ENCODE assay signal across 9 mouse cellular contexts in genomic region chr2:18039566-18040290, GRCm38 (mm10). TPM values are rescaled to one million over a fixed set of nuclear protein-coding genes. Genes with fewer than 3 reads are reported as not detected.
DNase-seq lines count a peak whose midpoint lies in the region; ATAC-seq lines count a peak whose summit lies in the region.
"Had no signal": no experiment of that assay in that cellular context is flagged by ENCODE, and none has a peak within 500 bp of the region (broad histone marks: within the 10 kb centered on the region; RNA-seq: fewer than 3 reads in every experiment).

No protein-coding gene starts in this region.

- whole genome bisulfite sequencing in embryonic facial prominence, embryonic 10.5 days: 2% methylated on average over 46 of the region's 46 CpGs
- WGBS in hindbrain, embryonic 15.5 days: 4% methylated on average over 46 of the region's 46 CpGs
- 3% methylated on average over 46 of the region's 46 CpGs for WGBS in midbrain, embryonic 14.5 days

- H3K27ac ChIP-seq in embryonic facial prominence, embryonic 10.5 days (replicated peaks): peak overlapping the region; percentile 99
- H3K27ac ChIP-seq in hindbrain, embryonic 15.5 days (replicated peaks): peak overlapping the region; percentile 78
- H3K27ac ChIP-seq in midbrain, embryonic 14.5 days (replicated peaks; ENCODE audit: low read depth, low read length): peak overlapping the region; percentile 86

- H3K9ac ChIP-seq in hindbrain, embryonic 15.5 days: peak overlapping the region; percentile 47
- H3K9ac ChIP-seq in midbrain, embryonic 14.5 days (replicated peaks; ENCODE audit: low read length): peak overlapping the region; percentile 84

- peak; percentile 63 for ATAC-seq in hindbrain, embryonic 15.5 days (ENCODE audit: low FRiP score, low read depth)
- ATAC-seq in midbrain, embryonic 14.5 days (ENCODE audit: low FRiP score, low TSS enrichment): peak; percentile 68

- no peaks in the 10 kb centered on the region for H3K27me3 ChIP-seq in embryonic facial prominence, embryonic 10.5 days (replicated peaks; ENCODE audit: low read depth, poor library complexity, severe bottlenecking)
- H3K27me3 ChIP-seq in hindbrain, embryonic 15.5 days: no peaks in the 10 kb centered on the region
- H3K27me3 ChIP-seq in midbrain, embryonic 14.5 days (ENCODE audit: control insufficient read depth, insufficient read depth, low read length): no peaks in the 10 kb centered on the region

- DNase-seq in kidney, postnatal 10 days: peak; percentile 55
- DNase-seq in kidney, postnatal 14 days: no peak
- DNase-seq in embryonic facial prominence, embryonic 10.5 days (ENCODE audit: low spot score): peak; percentile 80
- peak; percentile 83 for DNase-seq in midbrain, embryonic 14.5 days
- no peak for DNase-seq in adrenal gland, postnatal 4 days (ENCODE audit: low spot score in 2 of 2)
- DNase-seq in gastrocnemius, postnatal 10 days: no peak
- DNase-seq in adrenal gland, adult 2 months: no peak

- peaks cover 7% of the 10 kb centered on the region; the same call in 1 of the 2 replicates for H3K36me3 ChIP-seq in embryonic facial prominence, embryonic 10.5 days (replicated peaks)
- H3K36me3 ChIP-seq in hindbrain, embryonic 15.5 days: no peaks in the 10 kb centered on the region
- H3K36me3 ChIP-seq in midbrain, embryonic 14.5 days (ENCODE audit: control insufficient read depth, insufficient read depth, low read length): no peaks in the 10 kb centered on the region

- no peaks in the 10 kb centered on the region for H3K9me3 ChIP-seq in embryonic facial prominence, embryonic 10.5 days
- H3K9me3 ChIP-seq in hindbrain, embryonic 15.5 days: no peaks in the 10 kb centered on the region
- H3K9me3 ChIP-seq in midbrain, embryonic 14.5 days (ENCODE audit: control insufficient read depth, low read length): no peaks in the 10 kb centered on the region

- peak overlapping the region; percentile 90 for H3K4me2 ChIP-seq in hindbrain, embryonic 15.5 days
- peak overlapping the region; percentile 95 for H3K4me2 ChIP-seq in midbrain, embryonic 14.5 days (ENCODE audit: low read length)

- peaks cover 88% of the 10 kb centered on the region for H3K4me1 ChIP-seq in embryonic facial prominence, embryonic 10.5 days
- H3K4me1 ChIP-seq in hindbrain, embryonic 15.5 days (replicated peaks): peaks cover 55% of the 10 kb centered on the region
- H3K4me1 ChIP-seq in midbrain, embryonic 14.5 days (ENCODE audit: control insufficient read depth, insufficient read depth, low read length): peaks cover 68% of the 10 kb centered on the region

- H3K4me3 ChIP-seq in embryonic facial prominence, embryonic 10.5 days: peak overlapping the region; percentile 98
- peak overlapping the region; percentile 27 for H3K4me3 ChIP-seq in hindbrain, embryonic 15.5 days
- peak overlapping the region; percentile 95 for H3K4me3 ChIP-seq in midbrain, embryonic 14.5 days (replicated peaks; ENCODE audit: low read depth, low read length)

RNA-seq across cellular contexts. Expression of gene A930004D18Rik, which starts 2.2 kb away (rescaled TPM):
- 12.7 and 17.7 TPM in 2 replicates for polyA plus RNA-seq in embryonic facial prominence, embryonic 10.5 days (2016; fragmentation: Nextera tagmentation; extraction: Ambion mirVana)
- 10.8 and 11.1 TPM in 2 replicates for polyA plus RNA-seq in hindbrain, embryonic 15.5 days (2015; fragmentation: Nextera tagmentation; extraction: Ambion mirVana)
- polyA plus RNA-seq in midbrain, embryonic 14.5 days (2014; fragmentation: Nextera tagmentation; extraction: Ambion mirVana): 7.9 and 9.2 TPM in 2 replicates
- total RNA-seq in adrenal gland, postnatal 4 days (2021): 1 to 10 TPM; 3.1 to 4.7 TPM
- total RNA-seq in gastrocnemius, postnatal 10 days (2021): 1 to 10 TPM; 2.2 to 2.7 TPM
- 1 to 10 TPM in 1 of 2 experiments, under 1 TPM in 1; 0.92 to 3.3 TPM for total RNA-seq in adrenal gland, adult 2 months (2021)
- 0.42 and 0.70 TPM in 2 replicates for polyA plus RNA-seq in adrenal gland, adult 2 months (2012; rRNA removed)
- total RNA-seq: hematopoietic stem cell, adult 5-6 weeks had no signal

RNA-seq across cellular contexts. Expression of gene Skida1, which starts 9.1 kb away (rescaled TPM):
- 15.5 and 16.6 TPM in 2 replicates for polyA plus RNA-seq in embryonic facial prominence, embryonic 10.5 days (2016; fragmentation: Nextera tagmentation; extraction: Ambion mirVana)
- polyA plus RNA-seq in hindbrain, embryonic 15.5 days (2015; fragmentation: Nextera tagmentation; extraction: Ambion mirVana): 6.5 and 7.1 TPM in 2 replicates
- 9.1 and 9.4 TPM in 2 replicates for polyA plus RNA-seq in midbrain, embryonic 14.5 days (2014; fragmentation: Nextera tagmentation; extraction: Ambion mirVana)
- total RNA-seq in adrenal gland, postnatal 4 days (2021): 10 to 100 TPM in 1 of 2 experiments, 1 to 10 TPM in 1; 9.9 to 11.3 TPM
- total RNA-seq in gastrocnemius, postnatal 10 days (2021): 1 to 10 TPM; 2.0 to 2.1 TPM
- 1 to 10 TPM; 2.3 to 3.8 TPM for total RNA-seq in adrenal gland, adult 2 months (2021)
- polyA plus RNA-seq in adrenal gland, adult 2 months (2012; rRNA removed): 1.8 and 3.1 TPM in 2 replicates
- total RNA-seq: hematopoietic stem cell, adult 5-6 weeks had no signal

RNA-seq across cellular contexts. Expression of gene Mllt10, which starts 15.3 kb away (rescaled TPM):
- 64.4 and 65.5 TPM in 2 replicates for polyA plus RNA-seq in embryonic facial prominence, embryonic 10.5 days (2016; fragmentation: Nextera tagmentation; extraction: Ambion mirVana)
- 45.6 and 50.0 TPM in 2 replicates for polyA plus RNA-seq in hindbrain, embryonic 15.5 days (2015; fragmentation: Nextera tagmentation; extraction: Ambion mirVana)
- 33.5 and 40.1 TPM in 2 replicates for polyA plus RNA-seq in midbrain, embryonic 14.5 days (2014; fragmentation: Nextera tagmentation; extraction: Ambion mirVana)
- 10 to 100 TPM; 62.2 to 64.8 TPM for total RNA-seq in adrenal gland, postnatal 4 days (2021)
- 10 to 100 TPM; 21.7 to 33.1 TPM for total RNA-seq in gastrocnemius, postnatal 10 days (2021)
- 10 to 100 TPM; 42.8 to 44.6 TPM for total RNA-seq in adrenal gland, adult 2 months (2021)
- 22.6 and 23.2 TPM in 2 replicates for polyA plus RNA-seq in adrenal gland, adult 2 months (2012; rRNA removed)

RNA-seq across cellular contexts. Expression of gene H2al2a, which starts 43.0 kb away (rescaled TPM):
- polyA plus RNA-seq in embryonic facial prominence, embryonic 10.5 days (2016; fragmentation: Nextera tagmentation; extraction: Ambion mirVana): not detected in 2 replicates
- not detected in 2 replicates for polyA plus RNA-seq in hindbrain, embryonic 15.5 days (2015; fragmentation: Nextera tagmentation; extraction: Ambion mirVana)
- polyA plus RNA-seq in midbrain, embryonic 14.5 days (2014; fragmentation: Nextera tagmentation; extraction: Ambion mirVana): not detected in 2 replicates
- total RNA-seq in adrenal gland, postnatal 4 days (2021): not detected
- total RNA-seq in gastrocnemius, postnatal 10 days (2021): not detected
- not detected for total RNA-seq in adrenal gland, adult 2 months (2021)
- not detected in 2 replicates for polyA plus RNA-seq in adrenal gland, adult 2 months (2012; rRNA removed)
- total RNA-seq: hematopoietic stem cell, adult 5-6 weeks had no signal

Comparison
In these comparisons a context has a peak if more than half of its experiments do, and no peak if none do; other contexts are left out.
1. DNase-seq: peak in kidney, postnatal 10 days (single experiment), embryonic facial prominence, embryonic 10.5 days (single experiment) and midbrain, embryonic 14.5 days (single experiment); none in kidney, postnatal 14 days (single experiment), adrenal gland, postnatal 4 days (0 of 2), gastrocnemius, postnatal 10 days (single experiment) and adrenal gland, adult 2 months (single experiment).
2. H3K4me3 ChIP-seq: peak in every context shown above with its lines; median percentile 98 in embryonic facial prominence, embryonic 10.5 days; 95 in midbrain, embryonic 14.5 days; 27 in hindbrain, embryonic 15.5 days.
3. Peak in every context shown above with its lines, with median percentiles within 50 percentile points of each other: H3K27ac ChIP-seq.